Mouse (Mus musculus): Measurements from ENCODE around the gene Csnk2a2.
A peak's percentile ranks its signal among the peaks of the same experiment; 100 is the strongest.

The Csnk2a2 gene

GRCm38 (mm10) chr8:95487800-95488697 is 1.8 kb downstream of the Csnk2a2 start:
- peak; percentile 4 for DNase-seq (ENCODE audit: low spot score)

GRCm38 (mm10) chr8:95470008-95470407 is 19.8 kb downstream of the Csnk2a2 start:
- DNase-seq (ENCODE audit: low spot score): no peak

- no peak for DNase-seq (ENCODE audit: low spot score)
Measured at GRCm38 (mm10) chr8:95468995-95469394, 20.8 kb downstream of the Csnk2a2 start.

- no peak for DNase-seq (ENCODE audit: low spot score)
Measured at GRCm38 (mm10) chr8:95466543-95466942, 23.3 kb downstream of the Csnk2a2 start.

GRCm38 (mm10) chr8:95452518-95452917 is 37.3 kb downstream of the Csnk2a2 start:
- no peak for DNase-seq (ENCODE audit: low spot score)

- DNase-seq (ENCODE audit: low spot score): no peak
Measured at GRCm38 (mm10) chr8:95450271-95450670, 39.6 kb downstream of the Csnk2a2 start.

GRCm38 (mm10) chr8:95447661-95448060 is 42.2 kb downstream of the Csnk2a2 start:
- DNase-seq (ENCODE audit: low spot score): no peak

- DNase-seq (ENCODE audit: low spot score): no peak
Measured at GRCm38 (mm10) chr8:95445042-95445441, 44.8 kb downstream of the Csnk2a2 start.

GRCm38 (mm10) chr8:95441491-95442039 is 48.3 kb downstream of the Csnk2a2 start:
- no peak for DNase-seq (ENCODE audit: low spot score)

GRCm38 (mm10) chr8:95440168-95440709 is 49.6 kb downstream of the Csnk2a2 start:
- no peak for DNase-seq (ENCODE audit: low spot score)

- DNase-seq (ENCODE audit: low spot score): no peak
Measured at GRCm38 (mm10) chr8:95439421-95439820, 50.4 kb downstream of the Csnk2a2 start.

GRCm38 (mm10) chr8:95437341-95437992 is 52.4 kb downstream of the Csnk2a2 start:
- DNase-seq (ENCODE audit: low spot score): no peak

GRCm38 (mm10) chr8:95435930-95436329 is 53.9 kb downstream of the Csnk2a2 start:
- DNase-seq (ENCODE audit: low spot score): no peak

- DNase-seq (ENCODE audit: low spot score): no peak
Measured at GRCm38 (mm10) chr8:95435471-95435870, 54.4 kb downstream of the Csnk2a2 start.

- DNase-seq (ENCODE audit: low spot score): peak; percentile 99
Measured at GRCm38 (mm10) chr8:95434686-95435439, 55.0 kb downstream of the Csnk2a2 start, which contains the start of gene Cfap20. TSS of gene Cfap20 (minus strand) at chr8:95434869.

- DNase-seq (ENCODE audit: low spot score): peak; percentile 17
Measured at GRCm38 (mm10) chr8:95434233-95434632, 55.6 kb downstream of the Csnk2a2 start.

- DNase-seq (ENCODE audit: low spot score): no peak
Measured at GRCm38 (mm10) chr8:95433124-95433523, 56.7 kb downstream of the Csnk2a2 start.

GRCm38 (mm10) chr8:95432471-95432870 is 57.4 kb downstream of the Csnk2a2 start:
- DNase-seq (ENCODE audit: low spot score): no peak

GRCm38 (mm10) chr8:95429945-95430344 is 59.9 kb downstream of the Csnk2a2 start:
- no peak for DNase-seq (ENCODE audit: low spot score)

GRCm38 (mm10) chr8:95427594-95428535 is 62.0 kb downstream of the Csnk2a2 start:
- DNase-seq (ENCODE audit: low spot score): peak; percentile 29

Measured in spleen, adult 12 weeks (tissue).